Mouse (Mus musculus) urinary bladder, postnatal 10 days (tissue): Measurements from ENCODE around the gene Casc3.

Source experiments
- DNase-seq: peaks from one replicate; pipeline ENCODE4 v3.0.0; 2022; ENCODE audit warnings: low spot score

Gene Casc3

GRCm38 (mm10) chr11:98871416-98871815, 66.7 kb downstream of the Casc3 start:
- DNase-seq = no peak

GRCm38 (mm10) chr11:98872040-98872439, 67.3 kb downstream of the Casc3 start:
- DNase-seq = no peak

DNA sequence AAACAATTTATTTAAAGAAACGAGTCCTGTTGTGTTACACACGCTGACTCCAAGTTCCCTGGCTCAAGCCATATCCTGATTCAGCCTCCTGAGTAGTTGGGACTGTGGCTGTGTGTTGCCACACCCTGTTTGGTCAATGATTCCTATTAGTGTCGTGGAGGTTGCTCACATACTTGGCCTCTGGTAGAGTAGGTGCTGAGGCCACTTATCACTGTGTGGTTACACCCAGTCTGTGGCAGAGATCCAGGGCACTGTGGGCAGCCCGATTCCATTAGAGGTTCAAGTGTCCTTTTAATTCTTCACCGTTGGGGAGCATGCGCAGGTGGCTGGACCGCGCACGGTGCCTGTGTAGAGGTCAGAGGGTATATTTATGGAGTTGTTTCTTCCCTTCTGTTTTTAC, 69.2 kb downstream of the Casc3 start:
- DNase-seq = no peak

DNA sequence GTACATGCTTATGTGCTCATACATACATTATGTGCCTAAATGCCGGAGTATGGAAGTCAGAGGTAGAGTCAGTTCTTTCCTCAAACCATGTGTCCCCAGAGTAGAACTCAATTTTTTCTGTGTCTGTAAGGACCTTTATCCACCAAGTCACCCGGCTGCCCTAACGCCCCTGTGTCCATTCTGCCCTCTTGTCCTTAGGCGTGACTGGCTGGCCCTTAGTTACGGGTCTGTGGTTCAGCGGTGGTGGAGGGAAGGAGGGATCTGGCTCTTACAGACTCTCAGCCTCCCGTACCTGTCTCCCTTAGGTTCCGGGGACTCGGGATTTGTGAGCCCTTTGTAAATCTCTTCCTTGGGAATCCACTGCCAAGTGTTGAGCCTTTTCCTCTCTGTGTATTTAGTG, 72.3 kb downstream of the Casc3 start:
- DNase-seq = no peak
